Mouse (Mus musculus): Measurements from ENCODE around the gene Cdh4. TPM values are rescaled to one million over a fixed set of nuclear protein-coding genes. Genes with fewer than 3 reads are reported as not detected.

Cdh4 gene
- polyA plus RNA-seq, 1 experiment from 2014 or later, result 1.1 TPM

- Histone ChIP-seq H3K4me2 (ENCODE audit: low read length) (no peak overlapping the region), H3K27me3 (ENCODE audit: control insufficient read depth, insufficient read depth, low read length) (peaks cover 7% of the 10 kb centered on the region; the same call in 1 of the 2 replicates), H3K36me3 (ENCODE audit: control insufficient read depth, insufficient read depth, low read length) (no peaks in the 10 kb centered on the region), H3K4me3 (ENCODE audit: control insufficient read depth in 1 of 2, insufficient read depth in 1 of 2, low read depth in 1 of 2, low read length in 2 of 2) (no peak overlapping the region), H3K9ac (ENCODE audit: low read length) (no peak overlapping the region), H3K27ac (replicated peaks in 1 of 2; ENCODE audit: control insufficient read depth in 1 of 2, insufficient read depth in 1 of 2, low read depth in 2 of 2, low read length in 2 of 2) (no peak overlapping the region), H3K9me3 (ENCODE audit: control insufficient read depth, low read length) (no peaks in the 10 kb centered on the region), H3K4me1 (ENCODE audit: control insufficient read depth in 2 of 2, insufficient read depth in 2 of 2, low read length in 2 of 2) (no peaks in the 10 kb centered on the region)
- ATAC-seq (ENCODE audit: insufficient number of reproducible peaks, insufficient read depth, low FRiP score, low read depth), result no peak
- WGBS, result 54% methylated on average over 9 of the region's 9 CpGs
These were observed 252.7 kb downstream of the Cdh4 start for GRCm38 (mm10) chr2:179694936-179695335.

- Histone ChIP-seq H3K27me3 (ENCODE audit: control insufficient read depth, insufficient read depth, low read length) (peaks cover 7% of the 10 kb centered on the region; the same call in 1 of the 2 replicates), H3K4me2 (ENCODE audit: low read length) (no peak overlapping the region), H3K9me3 (ENCODE audit: control insufficient read depth, low read length) (no peaks in the 10 kb centered on the region), H3K36me3 (ENCODE audit: control insufficient read depth, insufficient read depth, low read length) (no peaks in the 10 kb centered on the region), H3K4me3 (ENCODE audit: control insufficient read depth in 1 of 2, insufficient read depth in 1 of 2, low read depth in 1 of 2, low read length in 2 of 2) (no peak overlapping the region), H3K27ac (replicated peaks in 1 of 2; ENCODE audit: control insufficient read depth in 1 of 2, insufficient read depth in 1 of 2, low read depth in 2 of 2, low read length in 2 of 2) (no peak overlapping the region), H3K4me1 (ENCODE audit: control insufficient read depth in 2 of 2, insufficient read depth in 2 of 2, low read length in 2 of 2) (no peaks in the 10 kb centered on the region), H3K9ac (ENCODE audit: low read length) (no peak overlapping the region)
- ATAC-seq (ENCODE audit: insufficient number of reproducible peaks, insufficient read depth, low FRiP score, low read depth), result no peak
- 63% methylated on average over 8 of the region's 8 CpGs for WGBS
These were observed 255.4 kb downstream of the Cdh4 start for GRCm38 (mm10) chr2:179697601-179698000.

- H3K36me3 ChIP-seq (ENCODE audit: control insufficient read depth, insufficient read depth, low read length), result no peaks in the 10 kb centered on the region
- peaks cover 3% of the 10 kb centered on the region; the same call in 1 of the 2 replicates for H3K27me3 ChIP-seq (ENCODE audit: control insufficient read depth, insufficient read depth, low read length)
- H3K27ac ChIP-seq (replicated peaks in 1 of 2; ENCODE audit: control insufficient read depth in 1 of 2, insufficient read depth in 1 of 2, low read depth in 2 of 2, low read length in 2 of 2), result no peak overlapping the region
- no peak for ATAC-seq (ENCODE audit: insufficient number of reproducible peaks, insufficient read depth, low FRiP score, low read depth)
- no peaks in the 10 kb centered on the region for H3K4me1 ChIP-seq (ENCODE audit: control insufficient read depth in 2 of 2, insufficient read depth in 2 of 2, low read length in 2 of 2)
- H3K4me3 ChIP-seq (ENCODE audit: control insufficient read depth in 1 of 2, insufficient read depth in 1 of 2, low read depth in 1 of 2, low read length in 2 of 2), result no peak overlapping the region
- no peak overlapping the region for H3K4me2 ChIP-seq (ENCODE audit: low read length)
- WGBS, result 31% methylated on average over 12 of the region's 12 CpGs
- no peak overlapping the region for H3K9ac ChIP-seq (ENCODE audit: low read length)
- no peaks in the 10 kb centered on the region for H3K9me3 ChIP-seq (ENCODE audit: control insufficient read depth, low read length)
These were observed 256.2 kb downstream of the Cdh4 start for GRCm38 (mm10) chr2:179698196-179698985.

- Histone ChIP-seq H3K4me2 (ENCODE audit: low read length) (no peak overlapping the region), H3K9ac (ENCODE audit: low read length) (no peak overlapping the region), H3K4me1 (ENCODE audit: control insufficient read depth in 2 of 2, insufficient read depth in 2 of 2, low read length in 2 of 2) (no peaks in the 10 kb centered on the region), H3K36me3 (ENCODE audit: control insufficient read depth, insufficient read depth, low read length) (no peaks in the 10 kb centered on the region), H3K9me3 (ENCODE audit: control insufficient read depth, low read length) (peaks cover 3% of the 10 kb centered on the region; the same call in 1 of the 2 replicates), H3K4me3 (ENCODE audit: control insufficient read depth in 1 of 2, insufficient read depth in 1 of 2, low read depth in 1 of 2, low read length in 2 of 2) (no peak overlapping the region), H3K27me3 (ENCODE audit: control insufficient read depth, insufficient read depth, low read length) (no peaks in the 10 kb centered on the region), H3K27ac (replicated peaks in 1 of 2; ENCODE audit: control insufficient read depth in 1 of 2, insufficient read depth in 1 of 2, low read depth in 2 of 2, low read length in 2 of 2) (no peak overlapping the region)
- WGBS, result 84% methylated on average over 11 of the region's 11 CpGs
- ATAC-seq (ENCODE audit: insufficient number of reproducible peaks, insufficient read depth, low FRiP score, low read depth), result no peak
These were observed 262.8 kb downstream of the Cdh4 start for GRCm38 (mm10) chr2:179705043-179705442.

GRCm38 (mm10) chr2:179705461-179705860 lies 263.2 kb downstream of the Cdh4 start:
- no peak for ATAC-seq (ENCODE audit: insufficient number of reproducible peaks, insufficient read depth, low FRiP score, low read depth)
- no peak overlapping the region for H3K4me2 ChIP-seq (ENCODE audit: low read length)
- H3K27ac ChIP-seq (replicated peaks in 1 of 2; ENCODE audit: control insufficient read depth in 1 of 2, insufficient read depth in 1 of 2, low read depth in 2 of 2, low read length in 2 of 2), result no peak overlapping the region
- H3K9me3 ChIP-seq (ENCODE audit: control insufficient read depth, low read length), result peaks cover 3% of the 10 kb centered on the region; the same call in 1 of the 2 replicates
- H3K9ac ChIP-seq (ENCODE audit: low read length), result no peak overlapping the region
- H3K4me3 ChIP-seq (ENCODE audit: control insufficient read depth in 1 of 2, insufficient read depth in 1 of 2, low read depth in 1 of 2, low read length in 2 of 2), result no peak overlapping the region
- no peaks in the 10 kb centered on the region for H3K4me1 ChIP-seq (ENCODE audit: control insufficient read depth in 2 of 2, insufficient read depth in 2 of 2, low read length in 2 of 2)
- no peaks in the 10 kb centered on the region for H3K27me3 ChIP-seq (ENCODE audit: control insufficient read depth, insufficient read depth, low read length)
- WGBS, result 68% methylated on average over 7 of the region's 7 CpGs
- H3K36me3 ChIP-seq (ENCODE audit: control insufficient read depth, insufficient read depth, low read length), result no peaks in the 10 kb centered on the region

GRCm38 (mm10) chr2:179706616-179707015 lies 264.4 kb downstream of the Cdh4 start:
- H3K27ac ChIP-seq (replicated peaks in 1 of 2; ENCODE audit: control insufficient read depth in 1 of 2, insufficient read depth in 1 of 2, low read depth in 2 of 2, low read length in 2 of 2), result no peak overlapping the region
- H3K36me3 ChIP-seq (ENCODE audit: control insufficient read depth, insufficient read depth, low read length), result no peaks in the 10 kb centered on the region
- H3K27me3 ChIP-seq (ENCODE audit: control insufficient read depth, insufficient read depth, low read length), result no peaks in the 10 kb centered on the region
- no peaks in the 10 kb centered on the region for H3K4me1 ChIP-seq (ENCODE audit: control insufficient read depth in 2 of 2, insufficient read depth in 2 of 2, low read length in 2 of 2)
- H3K4me2 ChIP-seq (ENCODE audit: low read length), result no peak overlapping the region
- ATAC-seq (ENCODE audit: insufficient number of reproducible peaks, insufficient read depth, low FRiP score, low read depth), result no peak
- 95% methylated on average over 3 of the region's 3 CpGs for WGBS
- H3K4me3 ChIP-seq (ENCODE audit: control insufficient read depth in 1 of 2, insufficient read depth in 1 of 2, low read depth in 1 of 2, low read length in 2 of 2), result no peak overlapping the region
- H3K9ac ChIP-seq (ENCODE audit: low read length), result no peak overlapping the region
- peaks cover 3% of the 10 kb centered on the region; the same call in 1 of the 2 replicates for H3K9me3 ChIP-seq (ENCODE audit: control insufficient read depth, low read length)

- Histone ChIP-seq H3K27ac (replicated peaks in 1 of 2; ENCODE audit: control insufficient read depth in 1 of 2, insufficient read depth in 1 of 2, low read depth in 2 of 2, low read length in 2 of 2) (no peak overlapping the region), H3K36me3 (ENCODE audit: control insufficient read depth, insufficient read depth, low read length) (no peaks in the 10 kb centered on the region), H3K27me3 (ENCODE audit: control insufficient read depth, insufficient read depth, low read length) (no peaks in the 10 kb centered on the region), H3K4me2 (ENCODE audit: low read length) (no peak overlapping the region), H3K9me3 (ENCODE audit: control insufficient read depth, low read length) (peaks cover 3% of the 10 kb centered on the region; the same call in 1 of the 2 replicates), H3K4me1 (ENCODE audit: control insufficient read depth in 2 of 2, insufficient read depth in 2 of 2, low read length in 2 of 2) (no peaks in the 10 kb centered on the region), H3K4me3 (ENCODE audit: control insufficient read depth in 1 of 2, insufficient read depth in 1 of 2, low read depth in 1 of 2, low read length in 2 of 2) (no peak overlapping the region), H3K9ac (ENCODE audit: low read length) (no peak overlapping the region)
- WGBS, result 65% methylated on average over 2 of the region's 2 CpGs
- no peak for ATAC-seq (ENCODE audit: insufficient number of reproducible peaks, insufficient read depth, low FRiP score, low read depth)
These were observed 266.9 kb downstream of the Cdh4 start for GRCm38 (mm10) chr2:179709111-179709510.
